Mouse (Mus musculus): ENCODE results near the gene Ugt1a6b.

- TF ChIP-seq CTCF (IDR thresholded peaks at IDR 0.05; ENCODE audit: insufficient read depth, low read length), result no peak
- peak; percentile 14; the same call in 1 of the 2 replicates for TF ChIP-seq POLR2A (IDR thresholded peaks at IDR 0.05; ENCODE audit: borderline replicate concordance, extremely low read depth, low read depth, low read length)
Measured at GRCm38 (mm10) chr1:88205294-88205922, 102.4 kb downstream of the Ugt1a6b start, which contains the start of gene Dnajb3.
